Mouse (Mus musculus): Measurements from ENCODE around the gene Dync1h1.
"Not testable (repeated sequence)": the region's sequence is repeated elsewhere in the genome, so short reads cannot be mapped to it uniquely, and the experiment has no call there.

Dync1h1 gene

DNA sequence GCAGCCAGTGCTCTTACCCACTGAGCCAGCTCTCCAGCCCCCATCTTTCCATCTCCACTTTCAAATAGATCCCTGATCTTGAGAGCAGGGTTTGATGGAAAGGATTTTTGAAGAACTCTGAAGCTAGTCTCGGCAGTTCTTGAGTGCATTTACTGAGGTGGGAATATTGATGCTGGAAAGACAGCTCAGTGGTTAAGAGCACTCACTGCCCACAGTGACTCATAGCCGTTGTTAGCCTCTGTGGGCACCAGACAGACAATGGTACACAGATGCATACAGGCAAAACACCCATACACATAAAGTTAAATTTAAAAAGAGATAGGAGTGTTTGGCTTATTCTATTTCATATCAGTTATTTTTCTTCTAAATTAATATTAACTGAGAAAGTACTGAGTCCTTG lies 5.4 kb downstream of the Dync1h1 start:
- no peak for DNase-seq (ENCODE audit: low spot score in 2 of 2)

GRCm38 (mm10) chr12:110608460-110609152 lies 7.4 kb downstream of the Dync1h1 start:
- DNase-seq (ENCODE audit: low spot score in 2 of 2): no peak

DNA sequence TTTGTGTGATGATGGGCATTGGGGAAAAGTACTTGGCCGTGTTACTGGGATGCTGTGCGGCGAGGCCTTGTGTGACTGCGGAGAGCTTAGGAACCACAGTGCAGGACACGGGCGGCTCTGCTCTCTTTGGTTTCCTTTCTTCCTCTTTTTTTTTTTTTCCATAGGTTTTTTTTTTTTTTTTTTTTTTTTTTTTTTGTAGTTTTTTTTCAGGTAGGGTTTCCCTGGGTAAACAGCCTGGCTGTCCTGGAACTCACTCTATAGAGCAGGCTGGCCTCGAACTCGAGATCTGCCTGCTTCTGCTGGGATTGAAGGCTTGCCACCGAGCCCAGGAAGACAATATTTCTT lies 7.9 kb downstream of the Dync1h1 start:
- DNase-seq (ENCODE audit: low spot score in 2 of 2): no peak

GRCm38 (mm10) chr12:110610713-110611112 lies 9.5 kb downstream of the Dync1h1 start:
- DNase-seq (ENCODE audit: low spot score in 2 of 2): no peak

GRCm38 (mm10) chr12:110630056-110630455 lies 28.8 kb downstream of the Dync1h1 start:
- DNase-seq (ENCODE audit: low spot score in 2 of 2): no peak

DNA sequence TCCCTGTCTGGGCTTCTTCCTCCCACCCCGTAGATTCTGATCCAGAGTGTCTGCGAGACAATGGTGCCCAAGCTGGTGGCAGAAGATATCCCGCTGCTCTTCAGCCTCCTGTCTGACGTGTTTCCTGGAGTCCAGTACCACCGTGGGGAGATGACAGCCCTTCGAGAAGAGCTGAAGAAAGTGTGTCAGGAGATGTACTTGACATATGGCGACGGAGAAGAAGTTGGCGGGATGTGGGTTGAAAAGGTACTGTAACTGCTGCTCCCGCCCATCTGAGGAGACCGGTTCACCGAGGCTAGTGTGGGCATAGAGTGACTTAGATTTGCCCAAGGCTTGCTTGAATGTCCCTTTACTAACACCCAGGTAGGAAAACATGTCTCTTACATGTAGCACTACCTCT lies 35.0 kb downstream of the Dync1h1 start:
- no peak for DNase-seq (ENCODE audit: low spot score in 2 of 2)

DNA sequence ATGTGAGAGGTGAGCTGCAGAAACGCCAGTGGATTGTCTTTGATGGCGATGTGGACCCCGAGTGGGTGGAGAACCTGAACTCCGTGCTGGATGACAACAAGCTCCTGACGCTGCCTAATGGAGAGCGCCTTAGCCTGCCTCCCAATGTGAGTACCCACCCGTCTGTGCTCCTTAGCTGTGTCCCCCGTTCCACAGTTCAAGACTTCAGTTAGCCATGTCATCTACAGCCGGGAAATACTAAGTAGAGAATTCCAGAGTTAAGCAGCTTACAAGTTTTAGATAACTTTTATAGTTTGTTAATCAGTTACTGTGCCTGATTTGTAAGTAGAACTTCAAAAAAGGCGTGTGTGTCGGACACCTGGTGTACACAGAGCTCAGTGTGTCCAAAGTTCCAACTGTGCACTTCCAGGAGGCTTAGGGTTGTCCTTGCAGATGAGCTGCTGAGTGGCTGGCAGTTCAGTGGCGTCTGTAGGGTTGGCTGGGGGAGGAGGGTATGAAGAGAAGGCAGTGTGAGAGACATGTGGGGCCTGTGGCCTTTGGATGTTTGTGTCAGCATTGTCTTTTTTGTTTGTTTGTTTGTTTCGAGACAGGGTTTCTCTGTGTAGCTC lies 36.4 kb downstream of the Dync1h1 start:
- no peak for DNase-seq (ENCODE audit: low spot score in 2 of 2)

DNA sequence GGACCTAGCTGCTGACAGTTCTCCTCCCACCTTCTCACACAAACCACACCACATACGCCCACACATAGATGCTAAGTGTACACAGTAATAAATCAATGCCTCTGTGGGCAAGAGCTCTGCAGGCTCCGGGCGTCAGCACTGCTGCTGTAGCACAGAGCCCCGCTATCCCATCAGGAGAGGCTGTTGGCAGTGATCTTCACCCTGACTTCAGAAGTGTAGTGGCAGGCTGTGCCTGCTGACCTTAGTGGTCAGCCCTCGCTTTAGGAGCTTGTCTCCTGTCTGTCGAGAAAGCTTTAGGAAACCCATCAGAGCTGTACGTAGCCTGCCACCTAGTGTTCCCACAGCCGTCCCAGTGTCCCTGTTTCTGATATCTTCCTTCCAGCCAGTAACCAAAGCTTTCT lies 49.0 kb downstream of the Dync1h1 start:
- DNase-seq (ENCODE audit: low spot score in 2 of 2): no peak

GRCm38 (mm10) chr12:110651464-110651863 lies 50.2 kb downstream of the Dync1h1 start:
- no peak for DNase-seq (ENCODE audit: low spot score in 2 of 2)

GRCm38 (mm10) chr12:110661746-110662145 lies 60.5 kb downstream of the Dync1h1 start:
- no peak for DNase-seq (ENCODE audit: low spot score in 2 of 2)

DNA sequence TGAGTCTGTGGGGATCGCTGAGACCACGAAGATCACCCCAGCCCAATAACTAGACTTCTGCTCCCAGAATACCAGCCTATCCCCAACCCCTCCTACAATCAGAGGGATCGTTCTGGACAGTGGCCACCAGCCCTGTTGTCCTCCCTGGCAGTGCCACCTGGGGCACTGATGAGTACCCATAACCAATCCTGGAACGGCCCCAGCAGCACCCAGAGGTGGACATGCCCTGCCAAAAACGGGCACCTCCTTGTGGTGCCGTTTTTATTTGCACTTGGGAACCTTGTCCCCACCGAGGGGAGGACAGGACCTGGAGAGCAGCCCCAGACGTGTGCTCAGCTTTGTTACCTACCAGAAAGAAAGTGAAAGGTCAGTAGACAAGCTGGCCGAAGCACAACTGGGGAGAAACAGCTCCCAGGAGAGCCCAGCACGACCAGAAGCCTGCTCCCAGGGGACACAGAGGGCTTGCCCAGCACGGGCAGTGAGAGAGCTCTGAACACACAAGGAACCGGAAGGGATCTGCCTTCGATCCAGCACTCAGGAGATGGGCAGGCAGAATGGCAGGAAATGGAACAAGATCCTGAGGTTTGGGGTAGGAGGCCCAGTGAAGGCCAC lies 66.3 kb downstream of the Dync1h1 start:
- no peak for DNase-seq (ENCODE audit: low spot score in 2 of 2)

DNA sequence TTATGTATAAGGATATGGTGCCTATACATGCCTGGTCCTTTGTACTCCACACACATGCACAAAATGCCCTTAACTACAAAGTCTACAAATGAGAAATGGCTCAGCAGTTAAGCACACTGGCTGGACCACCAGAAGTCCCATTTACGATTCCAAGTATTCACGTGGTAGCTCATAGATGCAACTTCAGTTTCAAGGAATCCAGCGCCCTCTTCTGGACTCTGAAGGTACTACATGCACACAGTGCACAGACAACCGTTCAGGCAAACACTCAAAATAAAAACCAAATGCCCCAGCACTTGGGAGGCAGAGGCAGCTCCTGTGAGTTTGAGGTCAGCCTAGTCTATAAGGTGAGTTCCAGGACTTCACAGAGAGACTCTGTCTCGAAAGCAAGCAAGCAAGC lies 73.0 kb downstream of the Dync1h1 start:
- DNase-seq (ENCODE audit: low spot score in 2 of 2): peak in 1 of 2 experiments; percentile 35

- no peak for DNase-seq (ENCODE audit: low spot score in 2 of 2)
These were observed 79.9 kb downstream of the Dync1h1 start for GRCm38 (mm10) chr12:110681191-110681590.

GRCm38 (mm10) chr12:110681878-110682277 lies 80.6 kb downstream of the Dync1h1 start:
- DNase-seq (ENCODE audit: low spot score in 2 of 2): no peak

GRCm38 (mm10) chr12:110682561-110683299 lies 81.5 kb downstream of the Dync1h1 start, which contains the start of gene 1700001K19Rik:
Gene 1700001K19Rik, minus strand, starts transcription at chr12:110682619.
- no peak for DNase-seq (ENCODE audit: low spot score in 2 of 2)

- DNase-seq (ENCODE audit: low spot score in 2 of 2): no peak
These were observed 82.3 kb downstream of the Dync1h1 start for GRCm38 (mm10) chr12:110683580-110683979.

DNA sequence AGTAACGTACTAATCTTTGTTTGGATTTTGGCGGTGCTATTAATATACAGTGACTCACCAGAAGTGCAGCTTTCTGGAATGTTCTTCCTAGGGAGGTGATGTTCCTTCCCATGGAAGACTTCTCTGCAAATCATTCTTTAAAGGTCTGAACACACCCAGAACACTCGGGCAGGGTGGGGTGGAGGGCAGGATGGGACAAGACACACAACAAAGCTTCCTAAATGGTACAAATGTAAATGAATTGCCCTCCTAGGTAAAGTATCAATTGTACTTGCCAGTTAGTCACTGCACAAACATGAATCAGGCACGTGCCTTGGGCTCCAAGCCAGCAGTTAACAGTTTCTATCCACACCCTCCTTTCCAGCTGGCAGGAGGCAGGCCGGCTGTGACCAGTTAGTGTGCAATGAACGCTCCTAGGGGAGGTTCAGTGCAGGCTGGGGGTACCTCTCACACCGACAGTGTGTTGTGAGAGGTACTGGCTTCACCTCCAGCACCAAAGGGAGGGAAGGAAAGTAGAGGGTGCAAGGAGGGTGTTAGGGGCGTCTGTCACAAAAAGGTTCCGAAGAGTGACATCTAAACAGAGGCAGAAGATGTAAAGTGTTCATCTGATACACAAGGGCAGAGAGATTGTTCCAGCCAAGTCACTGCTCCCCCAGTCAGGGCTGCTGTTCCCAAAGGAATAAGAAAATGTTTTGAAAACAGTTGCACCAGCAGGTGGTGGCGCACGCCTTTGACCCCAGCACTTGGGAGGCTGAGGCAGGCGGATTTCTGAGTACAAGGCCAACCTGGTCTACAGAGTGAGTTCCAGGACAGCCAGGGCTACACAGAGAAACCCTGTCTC lies 86.9 kb downstream of the Dync1h1 start:
- DNase-seq (ENCODE audit: low spot score in 2 of 2): no peak

DNA sequence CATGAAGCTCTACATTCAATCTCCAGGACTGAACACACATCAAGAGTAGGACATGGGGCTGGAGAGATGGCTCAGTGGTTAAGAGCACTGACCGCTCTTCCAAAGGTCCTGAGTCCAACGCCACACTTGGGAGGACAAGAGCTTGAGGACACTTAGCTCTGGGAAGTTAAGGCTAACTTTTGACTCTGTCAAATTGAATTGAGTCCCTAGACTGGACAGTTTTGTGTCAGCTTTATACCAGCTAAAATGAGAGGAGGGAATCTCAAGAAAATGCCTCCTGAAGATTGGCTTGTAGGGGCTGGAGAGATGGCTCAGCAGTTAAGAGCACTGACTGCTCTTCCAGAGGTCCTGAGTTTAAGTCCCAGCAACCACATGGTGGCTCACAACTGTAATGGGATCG lies 87.7 kb downstream of the Dync1h1 start:
- DNase-seq (ENCODE audit: low spot score in 2 of 2): not testable (repeated sequence)

- DNase-seq (ENCODE audit: low spot score in 2 of 2): no peak
These were observed 88.8 kb downstream of the Dync1h1 start for GRCm38 (mm10) chr12:110689919-110690643.

DNA sequence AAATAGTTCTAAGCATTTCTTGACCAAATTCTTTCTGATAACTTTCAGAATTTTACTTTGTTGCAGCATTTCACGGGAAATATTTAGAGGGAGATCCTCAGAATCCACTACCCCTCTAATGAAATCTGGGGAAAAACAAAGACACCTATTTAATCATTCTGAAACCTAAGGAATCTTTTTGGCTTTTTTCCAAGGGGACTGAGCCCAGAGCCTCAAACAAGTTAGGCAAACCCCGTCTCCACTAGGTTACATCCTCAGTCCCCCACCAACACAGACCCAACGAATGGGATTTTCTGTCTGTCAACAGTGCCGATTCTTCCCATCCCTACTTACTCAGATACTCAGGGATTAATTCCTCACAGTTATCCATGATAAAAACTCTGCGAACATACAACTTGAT lies 92.1 kb downstream of the Dync1h1 start:
- not testable (repeated sequence) for DNase-seq (ENCODE audit: low spot score in 2 of 2)

DNA sequence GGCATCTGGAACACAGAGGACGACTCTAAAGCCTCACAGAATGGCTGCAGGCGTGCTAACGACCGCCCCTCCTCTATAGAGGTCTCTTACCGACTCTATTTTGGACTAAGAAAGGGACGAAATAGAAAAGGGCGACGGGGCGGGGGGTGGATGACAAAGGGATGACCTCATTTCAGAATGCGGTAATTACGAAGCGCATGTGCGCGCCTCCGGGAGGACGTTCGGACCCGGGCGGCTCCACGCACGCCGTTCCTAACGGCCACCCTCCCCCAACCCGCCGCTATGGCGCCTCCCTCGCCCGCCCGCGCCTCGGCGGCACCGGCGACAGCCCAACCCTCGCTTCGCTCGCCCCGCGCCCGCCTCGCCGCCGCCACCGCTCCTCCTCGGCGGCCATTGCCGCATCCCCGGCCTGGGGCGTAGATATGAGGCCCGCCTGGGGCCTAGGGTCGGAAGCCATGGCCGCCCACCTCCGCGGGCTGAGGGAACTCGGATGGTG lies 94.5 kb downstream of the Dync1h1 start:
- DNase-seq (ENCODE audit: low spot score in 2 of 2): peak; percentile 44 to 72
